Mouse (Mus musculus) left cerebral cortex, adult 9 months (tissue): ENCODE measurements around the gene Endov.
A peak's percentile ranks its signal among the peaks of the same experiment; 100 is the strongest.

ENCODE experiments used
- DNase-seq, 2 experiments: peaks; one replicate each; pipeline ENCODE4 v3.0.0; 2022; ENCODE audit warnings: low spot score in 2 of 2

Endov gene

GRCm38 (mm10) chr11:119545741-119546495, 54.8 kb downstream of the Endov start:
- no peak for DNase-seq

GRCm38 (mm10) chr11:119546496-119547182, 55.5 kb downstream of the Endov start:
- no peak for DNase-seq

- DNase-seq, result peak in 1 of 2 experiments; percentile 67
Measured at GRCm38 (mm10) chr11:119547183-119547921, 56.2 kb downstream of the Endov start, which contains the start of gene Nptx1. TSS of gene Nptx1 (minus strand) at chr11:119547753.

- no peak for DNase-seq
Measured at GRCm38 (mm10) chr11:119547951-119548591, 56.9 kb downstream of the Endov start.

- no peak for DNase-seq
Measured at GRCm38 (mm10) chr11:119548741-119549370, 57.7 kb downstream of the Endov start.

- peak in 1 of 2 experiments; percentile 23 for DNase-seq
Measured at GRCm38 (mm10) chr11:119549371-119549811, 58.2 kb downstream of the Endov start.

GRCm38 (mm10) chr11:119550546-119551335, 59.6 kb downstream of the Endov start:
- DNase-seq, result peak in 1 of 2 experiments; percentile 17

- no peak for DNase-seq
Measured at GRCm38 (mm10) chr11:119551468-119551867, 60.3 kb downstream of the Endov start.

GRCm38 (mm10) chr11:119552301-119552700, 61.2 kb downstream of the Endov start:
- DNase-seq, result no peak

GRCm38 (mm10) chr11:119552902-119553802, 62.0 kb downstream of the Endov start:
- DNase-seq, result no peak

- DNase-seq, result no peak
Measured at GRCm38 (mm10) chr11:119554706-119555105, 63.6 kb downstream of the Endov start.

- no peak for DNase-seq
Measured at GRCm38 (mm10) chr11:119555170-119555569, 64.0 kb downstream of the Endov start.

- no peak for DNase-seq
Measured at GRCm38 (mm10) chr11:119557940-119558869, 67.1 kb downstream of the Endov start.

GRCm38 (mm10) chr11:119558870-119559610, 67.9 kb downstream of the Endov start:
- DNase-seq, result no peak
